Mouse (Mus musculus) lung, postnatal 0 days (tissue): ENCODE data around the gene Med16. TPM values are rescaled to one million over a fixed set of nuclear protein-coding genes. Genes with fewer than 3 reads are reported as not detected.
A peak's percentile ranks its signal among the peaks of the same experiment; 100 is the strongest.

Experiments used
- ATAC-seq: fragments of 200-750 bp; cut with Nextera tagmentation; 2 replicates; pipeline ENCODE4 v1.8.0; 2017; ENCODE audit warnings: moderate library complexity
- DNase-seq: peaks from one replicate; pipeline ENCODE4 v3.0.0-alpha.2; 2016; ENCODE audit warnings: low spot score
- H3K27ac ChIP-seq: fragments of 300-500 bp; sonication (generic); 2 replicates; pipeline ENCODE4 v1.5.1; 2014; ENCODE audit warnings: antibody characterized with exemption, mild to moderate bottlenecking, low read length, mixed read lengths
- H3K27me3 ChIP-seq: fragments of 300-500 bp; sonication (generic); replicated peaks from 2 replicates; pipeline ENCODE4 v1.6.1; 2014; ENCODE audit warnings: low read length, mixed read lengths; ENCODE audit not compliant: insufficient read depth
- H3K36me3 ChIP-seq: fragments of 300-500 bp; sonication (generic); 2 replicates; pipeline ENCODE4 v1.6.1; 2014; ENCODE audit warnings: low read length, mixed read lengths; ENCODE audit not compliant: insufficient read depth
- H3K4me1 ChIP-seq: fragments of 300-500 bp; sonication (generic); 2 replicates; pipeline ENCODE4 v1.6.1; 2014; ENCODE audit warnings: antibody characterized with exemption, low read depth, low read length, mixed read lengths; ENCODE audit not compliant: insufficient read depth
- H3K4me2 ChIP-seq: fragments of 300-500 bp; sonication (generic); replicated peaks from 2 replicates; pipeline ENCODE4 v1.6.1; 2014; ENCODE audit warnings: low read depth, mild to moderate bottlenecking, low read length, moderate library complexity, mixed read lengths
- H3K4me3 ChIP-seq: fragments of 300-500 bp; sonication (generic); 2 replicates; pipeline ENCODE4 v1.5.1; 2014; ENCODE audit warnings: low read depth, low read length
- H3K9ac ChIP-seq: fragments of 300-500 bp; sonication (generic); replicated peaks from 2 replicates; pipeline ENCODE4 v1.6.1; 2014; ENCODE audit warnings: low read depth, mild to moderate bottlenecking
- H3K9me3 ChIP-seq: fragments of 300-500 bp; sonication (generic); 2 replicates; pipeline ENCODE4 v1.6.1; 2016; ENCODE audit warnings: low read length, mixed read lengths
- CTCF ChIP-seq: IDR thresholded peaks from 2 replicates; pipeline ENCODE4 v1.5.1; 2016; ENCODE audit warnings: antibody characterized with exemption, mild to moderate bottlenecking
- EP300 ChIP-seq: IDR thresholded peaks from 2 replicates; pipeline ENCODE4 v1.6.1; 2016; ENCODE audit warnings: antibody characterized with exemption, mild to moderate bottlenecking, control low read depth
- WGBS: fragments of 180-500 bp; shearing (Covaris S2); extraction: QIAGEN DNeasy Blood & Tissue Kit; methylation state at CpG from one replicate; pipeline ENCODE4 v1.1.7; 2014; 5-methylcytosine and 5-hydroxymethylcytosine counted together
- polyA plus RNA-seq: library from polyadenylated mRNA; unstranded; fragments of >200 nt; fragmentation: Nextera tagmentation; extraction: Ambion mirVana; gene quantifications from 2 replicates; pipeline ENCODE4 v1.2.1, GENCODE M21; 2015

Gene Med16
- polyA plus RNA-seq, 1 experiment from 2014 or later: 32.8 TPM

DNA sequence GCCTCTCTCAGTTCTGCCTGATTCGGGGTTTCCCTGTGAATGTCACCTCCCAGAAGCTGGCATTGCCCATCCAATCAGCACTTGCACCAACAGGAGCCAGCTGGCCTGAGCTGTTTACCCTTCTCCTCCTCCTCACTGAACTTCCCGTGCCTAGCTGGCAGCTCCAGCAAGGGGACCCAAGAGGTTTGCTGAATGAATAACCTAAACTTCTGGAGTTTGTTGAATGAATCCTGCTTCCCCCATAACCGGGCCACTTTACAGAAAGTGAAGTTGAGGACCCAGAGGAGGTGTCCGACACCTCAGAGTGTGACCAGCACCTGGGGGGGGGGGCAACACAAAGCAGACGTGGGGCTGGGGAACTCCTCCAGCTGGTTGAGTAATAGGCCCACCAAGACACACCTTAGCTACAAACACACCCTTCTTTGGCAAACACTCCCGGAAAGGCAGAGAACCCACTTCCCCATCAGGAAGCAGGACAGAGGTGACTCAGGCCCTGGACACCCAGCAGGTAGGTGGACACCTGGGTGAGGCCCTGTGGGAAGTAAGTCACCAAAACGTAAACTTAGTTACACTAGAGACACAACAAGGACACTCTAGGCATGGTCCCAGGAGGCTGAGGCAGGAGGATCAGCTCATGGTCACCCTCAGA, 6.3 kb upstream of the Med16 start:
- Histone ChIP-seq H3K4me1 (peaks cover 14% of the 10 kb centered on the region; the same call in 1 of the 2 replicates), H3K4me2 (no peak overlapping the region), H3K4me3 (no peak overlapping the region), H3K36me3 (0 out of 2 replicates have a peak, but pooled peaks cover 10% of the 10 kb centered on the region), H3K9ac (no peak overlapping the region), H3K27me3 (peaks cover 8% of the 10 kb centered on the region; the same call in 1 of the 2 replicates), H3K9me3 (no peaks in the 10 kb centered on the region), H3K27ac (peak overlapping the region; percentile 54)
- DNase-seq (peak; percentile 82), ATAC-seq (peak; percentile 52)
- TF ChIP-seq EP300: no peak
- TF ChIP-seq CTCF: no peak
- 46% methylated on average over 7 of the region's 7 CpGs for WGBS

DNA sequence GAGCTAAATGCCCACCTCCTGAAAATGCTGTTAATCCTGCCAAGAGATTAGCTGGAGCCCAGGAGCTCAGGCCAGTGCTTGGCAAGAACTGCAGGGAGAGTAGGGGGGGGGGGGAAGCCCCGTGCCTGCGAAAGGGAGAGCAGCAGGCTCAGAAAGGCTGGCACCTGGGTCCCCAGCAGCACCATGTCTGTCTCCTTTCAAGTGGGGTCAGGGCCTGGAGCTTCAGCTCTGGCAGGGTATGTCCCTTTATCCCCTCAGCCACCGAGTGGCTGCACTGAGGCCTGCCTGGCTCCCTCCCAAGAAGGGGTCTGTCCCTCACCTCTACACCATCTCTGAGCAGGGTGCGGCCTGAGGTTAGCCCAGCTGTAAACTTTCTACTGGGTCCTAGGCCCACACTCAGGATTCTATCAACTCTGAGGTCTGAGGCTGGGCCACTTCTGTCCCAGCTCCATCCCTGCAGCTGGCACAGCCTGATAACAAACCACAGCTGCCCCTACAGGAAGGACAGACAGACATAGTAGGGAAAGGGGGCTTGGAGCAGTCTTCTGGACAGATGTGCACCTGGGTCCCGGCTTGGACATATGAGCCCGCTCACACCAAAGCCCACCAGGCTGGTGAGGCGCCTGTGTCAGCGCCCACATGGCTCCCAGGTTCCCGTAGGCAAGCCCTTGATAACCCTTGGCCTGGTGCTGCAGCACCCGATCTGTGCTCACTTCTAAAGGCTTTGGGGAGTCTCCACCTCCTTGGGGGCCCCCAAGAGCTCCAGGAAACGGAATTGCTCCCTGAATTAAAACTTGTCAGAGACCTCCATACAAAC, 5.6 kb upstream of the Med16 start:
- peak overlapping the region; percentile 54 for H3K27ac ChIP-seq
- no peak overlapping the region for H3K4me2 ChIP-seq
- peaks cover 6% of the 10 kb centered on the region; the same call in 1 of the 2 replicates for H3K27me3 ChIP-seq
- WGBS: 63% methylated on average over 9 of the region's 11 CpGs
- TF ChIP-seq EP300: no peak
- no peak for TF ChIP-seq CTCF
- H3K36me3 ChIP-seq: 0 out of 2 replicates have a peak, but pooled peaks cover 10% of the 10 kb centered on the region
- H3K9ac ChIP-seq: peak overlapping the region; percentile 12; the same call in 1 of the 2 replicates
- no peak for ATAC-seq
- peaks cover 17% of the 10 kb centered on the region; the same call in 1 of the 2 replicates for H3K4me1 ChIP-seq
- no peaks in the 10 kb centered on the region for H3K9me3 ChIP-seq
- no peak overlapping the region for H3K4me3 ChIP-seq
- no peak for DNase-seq

DNA sequence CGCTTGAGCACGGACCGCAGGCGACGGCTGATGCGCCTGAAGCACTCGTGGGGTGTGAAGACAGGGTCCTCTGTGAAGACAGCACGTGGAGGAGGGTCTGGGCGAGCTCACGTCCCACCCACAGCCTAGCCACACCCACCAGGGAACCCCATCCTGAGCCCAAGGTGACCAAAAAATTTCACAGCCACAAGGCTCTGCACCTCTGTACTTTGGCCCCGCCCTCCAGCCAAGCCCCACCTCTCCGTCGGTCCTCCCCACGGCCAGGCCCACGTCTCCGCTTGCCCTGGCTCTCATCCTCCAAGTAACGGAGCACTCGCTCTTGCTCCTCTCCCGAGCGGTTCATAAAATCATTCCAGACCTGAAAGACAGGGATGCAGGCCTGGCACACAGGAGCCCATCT, 3.7 kb upstream of the Med16 start:
- WGBS: 67% methylated on average over 17 of the region's 20 CpGs
- H3K4me3 ChIP-seq: no peak overlapping the region
- 0 out of 2 replicates have a peak, but pooled peaks cover 10% of the 10 kb centered on the region for H3K36me3 ChIP-seq
- ATAC-seq: no peak
- no peaks in the 10 kb centered on the region for H3K9me3 ChIP-seq
- TF ChIP-seq EP300: no peak
- no peak for TF ChIP-seq CTCF
- no peak overlapping the region for H3K9ac ChIP-seq
- DNase-seq: no peak
- no peak overlapping the region for H3K27ac ChIP-seq
- H3K4me1 ChIP-seq: peaks cover 11% of the 10 kb centered on the region; the same call in 1 of the 2 replicates
- H3K27me3 ChIP-seq: no peaks in the 10 kb centered on the region
- H3K4me2 ChIP-seq: no peak overlapping the region

- Histone ChIP-seq H3K4me1 (peaks cover 4% of the 10 kb centered on the region; the same call in 1 of the 2 replicates), H3K9ac (no peak within 1 kb of the TSS), H3K4me2 (no peak within 1 kb of the TSS), H3K9me3 (no peaks in the 10 kb centered on the region), H3K4me3 (no peak within 1 kb of the TSS), H3K27me3 (no peaks in the 10 kb centered on the region), H3K36me3 (peaks cover 15% of the 10 kb centered on the region; the same call in 1 of the 2 replicates), H3K27ac (peak within 1 kb of the TSS; percentile 4; the same call in 1 of the 2 replicates)
- no peak for DNase-seq
- no peak for TF ChIP-seq CTCF
- TF ChIP-seq EP300: no peak
- ATAC-seq: no peak
- 91% methylated on average over 4 of the region's 4 CpGs for WGBS
These were observed 1.8 kb upstream of the Med16 start, which contains the start of gene Gm26602 for GRCm38 (mm10) chr10:79910556-79910955. TSS of gene Gm26602 (plus strand) at chr10:79910856.

DNA sequence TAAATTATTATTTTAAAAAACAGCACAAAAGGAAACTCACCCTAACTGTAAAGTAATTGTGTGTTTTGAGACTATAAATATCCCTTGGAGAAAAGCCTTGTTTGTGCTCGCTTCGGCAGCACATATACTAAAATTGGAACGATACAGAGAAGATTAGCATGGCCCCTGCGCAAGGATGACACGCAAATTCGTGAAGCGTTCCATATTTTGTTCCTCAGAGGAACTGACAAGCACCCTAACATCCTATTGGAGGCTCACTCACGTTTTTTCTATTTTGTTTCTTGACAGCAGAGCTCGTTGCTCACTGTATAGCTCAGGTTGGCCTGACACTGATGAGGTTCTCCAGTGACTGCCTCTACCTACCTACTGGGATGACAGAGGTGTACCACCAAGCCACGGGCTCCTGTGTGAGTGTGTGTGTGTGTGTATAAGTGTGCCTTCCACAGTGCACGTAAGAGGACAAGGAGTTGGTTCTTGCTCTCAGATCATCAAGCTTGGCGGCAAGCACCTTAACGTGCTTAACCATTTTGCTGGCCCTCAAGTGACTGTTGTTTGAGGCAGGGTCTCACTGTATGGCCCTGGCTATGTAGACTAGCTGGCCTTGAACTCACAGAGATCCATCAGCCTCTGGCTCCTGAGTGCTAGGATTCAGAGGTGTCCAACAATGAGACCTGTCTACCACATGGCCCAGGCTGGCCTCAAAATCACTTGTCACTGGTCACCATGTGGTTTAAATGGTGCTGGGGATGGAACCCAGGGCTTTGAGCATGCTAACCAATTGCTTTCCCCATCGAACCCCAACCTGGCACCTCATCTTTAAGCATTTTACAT, 584 bp upstream of the Med16 start:
- peak; percentile 43 for ATAC-seq
- 21% methylated on average over 14 of the region's 14 CpGs for WGBS
- 0 out of 2 replicates have a peak, but pooled peaks cover 3% of the 10 kb centered on the region for H3K4me1 ChIP-seq
- peaks cover 22% of the 10 kb centered on the region for H3K36me3 ChIP-seq
- no peaks in the 10 kb centered on the region for H3K9me3 ChIP-seq
- H3K27ac ChIP-seq: peak overlapping the region; percentile 4
- peak; percentile 49 for DNase-seq
- H3K9ac ChIP-seq: peak overlapping the region; percentile 97
- peak overlapping the region; percentile 1 for H3K4me2 ChIP-seq
- no peaks in the 10 kb centered on the region for H3K27me3 ChIP-seq
- TF ChIP-seq CTCF (no peak), EP300 (no peak)
- H3K4me3 ChIP-seq: peak overlapping the region; percentile 74; the same call in 1 of the 2 replicates
